Mouse (Mus musculus): ENCODE results near the gene Ly6g6c. TPM values are rescaled to one million over a fixed set of nuclear protein-coding genes. Genes with fewer than 3 reads are reported as not detected.
A peak's percentile ranks its signal among the peaks of the same experiment; 100 is the strongest.

The Ly6g6c gene
- total RNA-seq, 2 experiments from 2014 or later, result not detected

DNA sequence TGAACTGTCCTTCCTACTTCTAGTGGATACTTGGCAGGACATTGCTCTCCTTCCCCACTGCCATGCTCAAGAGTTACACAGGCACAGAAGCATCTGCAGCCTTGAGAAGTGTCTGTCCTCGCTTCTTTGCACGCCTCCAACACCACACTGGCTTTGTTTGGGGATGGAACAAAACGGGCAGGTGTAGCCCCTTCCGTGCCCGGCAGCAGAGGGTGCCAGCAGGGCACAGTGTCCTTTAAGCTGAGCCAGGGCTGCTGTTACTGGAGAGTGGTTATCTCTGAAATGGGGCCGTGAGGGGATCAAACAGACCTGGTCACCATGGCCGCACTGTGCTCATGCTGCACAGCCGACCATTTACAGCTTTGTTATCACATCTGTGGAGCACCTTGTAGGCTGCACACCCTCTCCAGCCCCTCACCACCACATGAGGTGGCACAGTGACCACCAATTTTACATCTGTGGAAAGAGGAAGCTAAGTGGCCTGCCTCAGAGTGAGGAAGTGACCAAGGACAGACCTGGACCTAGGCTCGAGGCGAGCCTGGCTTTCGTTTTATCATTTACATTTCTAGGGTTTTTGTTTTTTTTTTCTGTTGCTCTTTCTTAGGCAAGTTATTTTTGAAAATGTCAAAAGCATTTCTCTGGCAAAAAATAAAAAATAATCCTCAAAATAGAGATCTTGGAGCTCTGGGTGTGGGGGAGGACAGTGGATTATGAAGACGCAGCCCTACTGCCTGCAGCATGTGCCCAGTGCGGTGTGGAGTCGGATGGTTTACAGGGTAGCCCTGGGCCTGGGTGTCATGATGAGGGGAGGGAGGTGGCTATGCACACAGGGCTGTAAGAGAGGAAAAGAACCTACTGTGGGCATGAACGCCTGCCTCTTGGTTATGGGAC lies 29.5 kb downstream of the Ly6g6c start:
- intact Hi-C loops (cut with DNase I), result loop anchor here (5.0 kb wide), 1 partner anchor 77 kb away; the partner anchor contains the start of gene Vwa7
- no peak for DNase-seq (ENCODE audit: extremely low spot score in 1 of 2, low spot score in 2 of 2)

DNA sequence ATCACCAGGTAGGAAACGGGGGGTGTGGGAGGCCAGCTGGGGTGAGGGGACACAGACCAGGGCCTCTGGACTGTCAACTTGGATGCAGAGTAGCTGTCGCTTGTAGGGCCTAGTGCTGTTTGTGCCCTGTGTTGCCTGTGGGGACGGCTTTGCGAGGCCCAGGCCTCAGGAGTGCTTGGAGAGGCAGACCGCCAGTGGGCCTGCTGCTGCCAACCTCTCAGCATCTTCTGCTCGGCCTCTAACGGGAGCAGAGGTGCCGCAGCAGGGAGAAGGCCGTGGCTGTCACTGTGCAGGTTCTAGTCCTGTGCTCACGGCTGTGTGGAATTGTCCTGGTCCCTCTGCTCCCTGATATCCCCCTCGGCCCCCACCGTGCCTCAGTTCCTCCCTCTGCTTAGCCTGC lies 31.4 kb downstream of the Ly6g6c start:
- intact Hi-C loops (cut with DNase I), result loop anchor here (5.0 kb wide), 1 partner anchor 79 kb away; the partner anchor contains the start of gene Vwa7
- DNase-seq (ENCODE audit: extremely low spot score in 1 of 2, low spot score in 2 of 2), result no peak

DNA sequence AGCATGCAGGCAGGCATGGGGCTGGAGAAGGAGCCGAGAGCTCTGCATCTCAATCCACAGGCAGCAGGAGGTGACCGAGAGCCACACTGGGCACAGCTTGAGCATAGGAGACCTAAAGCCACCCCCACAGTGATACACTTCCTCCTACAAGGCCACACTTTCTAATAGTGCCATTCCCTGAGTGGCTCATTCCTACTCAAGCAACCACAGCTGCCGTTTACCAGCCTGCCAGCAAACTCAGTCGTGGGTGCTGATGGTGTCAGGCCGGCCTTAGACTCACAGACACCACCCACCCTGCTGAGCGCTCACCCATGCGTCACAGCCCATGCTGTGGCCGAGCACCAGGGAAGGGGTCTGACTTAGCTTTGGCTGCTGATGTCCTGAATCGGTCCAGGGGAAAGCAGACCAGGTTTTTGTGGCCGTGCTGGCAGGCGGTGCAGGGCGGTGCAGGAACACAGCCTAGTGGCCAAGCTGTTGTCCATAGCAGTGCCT lies 32.0 kb downstream of the Ly6g6c start:
- intact Hi-C loops (cut with DNase I), result loop anchor here (5.0 kb wide), 1 partner anchor 80 kb away; the partner anchor contains the start of gene Vwa7
- DNase-seq (ENCODE audit: extremely low spot score in 1 of 2, low spot score in 2 of 2), result peak in 1 of 2 experiments; percentile 45

DNA sequence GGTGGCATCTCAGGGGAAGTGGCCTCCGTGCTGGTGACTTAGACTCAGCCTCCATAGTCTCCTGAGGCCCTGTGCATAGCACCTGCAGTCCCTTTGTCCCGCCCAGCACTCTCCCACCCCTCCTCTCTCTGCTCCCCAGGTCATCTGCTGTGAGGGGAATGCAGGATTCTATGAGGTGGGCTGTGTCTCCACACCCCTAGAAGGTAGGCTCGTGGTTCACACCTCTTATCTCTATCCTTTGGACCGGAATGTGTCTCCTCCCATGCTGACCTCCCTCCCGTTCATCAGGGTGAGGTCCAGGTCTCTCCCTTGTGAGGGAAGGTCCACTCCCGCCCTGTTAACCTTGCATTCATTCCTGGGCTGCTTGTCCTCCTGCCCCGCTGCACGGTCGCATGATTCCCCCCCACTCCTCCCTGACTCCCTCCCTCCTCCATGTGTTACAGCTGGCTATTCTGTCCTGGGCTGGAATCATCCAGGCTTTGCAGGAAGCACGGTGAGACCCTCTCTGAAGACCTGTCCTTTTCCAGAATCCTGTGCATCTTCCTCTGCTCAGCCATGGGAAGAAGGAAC lies 35.1 kb downstream of the Ly6g6c start:
- no peak for DNase-seq (ENCODE audit: extremely low spot score in 1 of 2, low spot score in 2 of 2)
- intact Hi-C loops (cut with DNase I), result no loop called here

DNA sequence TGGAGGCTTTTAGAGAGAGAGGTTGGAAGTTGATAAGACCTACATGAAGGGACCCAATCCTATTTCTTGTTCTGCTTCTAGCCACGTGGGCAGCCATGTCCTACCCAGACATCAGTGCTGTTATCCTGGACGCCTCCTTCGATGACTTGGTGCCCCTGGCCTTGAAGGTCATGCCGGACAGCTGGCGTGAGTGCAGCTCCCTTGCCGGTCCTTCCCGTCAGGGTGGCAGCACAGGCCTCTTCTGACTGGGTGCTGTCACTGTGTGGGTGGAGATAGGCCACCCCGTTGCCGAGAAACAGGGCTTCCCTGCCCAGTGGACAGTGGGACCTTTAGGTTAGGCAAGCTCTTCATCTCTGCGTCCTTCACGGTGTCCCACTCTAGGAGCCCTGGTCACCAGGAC lies 36.0 kb downstream of the Ly6g6c start:
- DNase-seq (ENCODE audit: extremely low spot score in 1 of 2, low spot score in 2 of 2), result no peak
- intact Hi-C loops (cut with DNase I), result no loop called here

DNA sequence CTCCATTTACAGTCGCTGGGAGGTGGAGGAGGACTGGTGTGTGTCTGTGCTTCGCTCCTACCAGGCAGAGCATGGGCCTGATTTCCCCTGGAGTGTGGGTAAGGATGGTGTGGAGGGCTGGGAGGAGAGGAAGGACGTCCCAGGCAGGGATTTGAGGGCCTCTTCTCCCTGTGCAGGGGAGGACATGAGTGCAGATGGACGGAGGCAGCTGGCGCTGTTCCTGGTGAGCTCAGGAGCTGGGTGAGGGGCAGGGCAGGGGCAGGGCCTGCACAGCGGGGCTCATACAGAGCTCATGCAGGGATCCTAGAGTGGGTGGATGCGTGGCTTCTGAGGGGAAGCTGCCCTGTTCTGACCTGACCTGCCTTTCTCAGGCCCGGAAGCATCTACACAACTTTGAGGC lies 37.1 kb downstream of the Ly6g6c start:
- DNase-seq (ENCODE audit: extremely low spot score in 1 of 2, low spot score in 2 of 2), result no peak
- intact Hi-C loops (cut with DNase I), result no loop called here

DNA sequence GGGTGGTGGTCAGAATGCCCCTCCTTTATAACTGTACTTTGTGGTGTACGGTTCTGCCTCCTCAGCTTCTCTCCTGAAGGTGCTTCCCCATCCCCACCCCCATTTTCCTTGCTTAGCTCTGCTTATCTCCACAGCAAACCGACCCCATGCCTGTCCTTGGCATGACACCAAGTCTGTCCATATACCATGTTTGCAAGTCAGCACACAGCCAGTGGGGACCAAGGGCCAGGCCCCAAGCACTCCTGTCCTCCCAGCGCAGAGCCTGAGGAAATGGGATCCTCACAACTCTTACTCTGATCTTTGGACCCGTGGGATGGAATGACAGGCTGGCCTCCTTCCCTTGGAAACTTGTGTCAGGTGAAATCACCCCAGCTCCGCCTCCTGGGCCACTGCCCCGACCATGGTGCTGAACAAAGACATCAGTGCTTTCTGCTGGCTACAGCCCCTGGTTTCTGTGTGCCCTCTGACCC lies 38.1 kb downstream of the Ly6g6c start:
- intact Hi-C loops (cut with DNase I), result no loop called here

DNA sequence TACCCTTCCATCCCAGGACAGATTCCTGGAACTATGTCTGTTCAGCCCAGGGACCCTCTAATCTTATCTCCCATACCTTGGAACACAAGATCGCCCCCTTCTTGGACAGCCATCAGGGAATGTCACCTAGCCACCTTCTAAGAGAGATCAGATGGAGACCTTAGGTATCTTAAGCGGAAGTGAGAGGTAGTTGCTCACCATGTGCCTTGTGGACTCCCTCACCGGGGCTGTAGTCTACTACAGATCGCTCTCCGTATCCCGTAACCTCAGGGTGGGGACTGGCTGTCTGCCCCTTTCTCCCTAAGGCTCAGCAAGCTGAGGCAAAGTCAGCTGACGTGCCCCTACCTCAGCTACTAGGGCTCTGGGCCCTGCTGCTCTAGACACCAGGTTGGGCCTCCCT lies 38.9 kb downstream of the Ly6g6c start:
- intact Hi-C loops (cut with DNase I), result no loop called here
- DNase-seq (ENCODE audit: extremely low spot score in 1 of 2, low spot score in 2 of 2), result no peak

More for the DNA sequence above, 38.1 kb downstream of the Ly6g6c start:
- no peak for DNase-seq (ENCODE audit: extremely low spot score in 1 of 2, low spot score in 2 of 2)

DNA sequence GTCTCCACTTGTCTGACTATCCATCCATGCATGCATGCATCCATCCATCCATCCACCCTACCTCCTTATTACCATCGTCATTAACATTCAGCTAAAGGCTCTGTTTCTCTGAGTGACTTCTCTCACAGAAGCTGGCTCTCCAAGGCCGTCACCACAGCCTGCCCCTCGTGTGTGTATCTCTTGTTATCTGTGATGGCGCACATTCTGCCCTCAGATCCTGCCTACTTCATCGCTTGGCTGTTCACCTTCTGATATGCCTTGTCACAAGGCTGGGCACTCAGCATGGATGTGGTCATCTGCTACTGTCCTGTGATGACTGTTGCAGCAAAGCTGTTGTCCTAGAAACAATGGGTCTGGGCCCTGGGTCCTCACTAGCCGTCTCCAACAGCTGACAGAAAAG lies 39.6 kb downstream of the Ly6g6c start:
- intact Hi-C loops (cut with DNase I), result loop anchor here (5.0 kb wide), 1 partner anchor 82 kb away; no protein-coding TSS in a partner anchor
- DNase-seq (ENCODE audit: extremely low spot score in 1 of 2, low spot score in 2 of 2), result no peak

DNA sequence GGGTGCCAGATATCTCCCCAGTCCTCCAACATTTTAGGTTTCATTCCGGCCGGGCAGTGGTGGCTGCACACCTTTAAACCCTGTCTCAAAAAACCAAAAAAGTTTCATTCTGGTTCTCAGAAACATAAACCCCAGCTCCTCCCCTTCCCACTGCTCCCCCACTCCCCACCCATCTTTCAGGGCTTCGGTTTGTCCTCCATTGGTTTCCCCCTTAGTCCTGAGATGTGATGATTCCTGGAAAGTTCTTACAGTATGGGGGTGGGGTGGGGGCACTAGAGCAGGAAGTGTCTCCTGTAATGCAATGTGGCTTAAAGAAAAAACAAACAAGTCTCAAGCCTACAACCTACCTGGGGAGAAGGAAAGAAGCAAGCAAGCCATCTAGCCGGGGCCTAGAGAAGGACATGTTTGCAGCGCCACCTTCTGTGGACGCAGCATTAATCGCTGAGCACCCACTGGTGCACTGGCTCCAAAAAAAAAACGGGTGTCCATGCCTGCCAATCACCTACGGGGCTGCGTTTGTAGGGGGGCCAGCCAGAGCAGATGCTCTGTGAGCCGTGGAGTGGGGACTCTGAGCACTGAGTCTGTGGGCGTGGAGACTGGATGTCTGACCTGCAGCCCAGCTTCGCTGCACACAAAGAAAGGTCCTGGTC lies 40.7 kb downstream of the Ly6g6c start:
- no peak for DNase-seq (ENCODE audit: extremely low spot score in 1 of 2, low spot score in 2 of 2)
- intact Hi-C loops (cut with DNase I), result loop anchor here (5.0 kb wide), 1 partner anchor 84 kb away; no protein-coding TSS in a partner anchor

DNA sequence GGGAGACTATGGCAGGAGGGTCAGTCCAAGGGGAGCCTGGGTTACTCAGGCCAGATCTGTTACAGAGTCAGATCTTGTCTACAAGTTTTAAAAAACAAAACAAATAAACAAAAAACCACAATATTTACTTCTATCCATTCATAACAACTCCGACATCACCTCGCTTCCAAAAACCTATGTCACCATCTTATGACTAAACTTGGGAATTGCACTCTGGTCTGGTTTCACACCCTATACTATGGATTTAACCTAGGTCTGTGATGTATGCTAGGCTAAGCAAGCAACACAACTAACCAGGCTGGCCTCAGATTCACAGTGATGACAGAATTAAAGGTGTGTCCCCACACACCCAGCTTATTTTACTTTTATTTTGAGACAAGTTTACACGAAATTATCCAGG lies 41.3 kb downstream of the Ly6g6c start:
- DNase-seq (ENCODE audit: extremely low spot score in 1 of 2, low spot score in 2 of 2), result no peak
- intact Hi-C loops (cut with DNase I), result loop anchor here (5.0 kb wide), 1 partner anchor 84 kb away; no protein-coding TSS in a partner anchor

DNA sequence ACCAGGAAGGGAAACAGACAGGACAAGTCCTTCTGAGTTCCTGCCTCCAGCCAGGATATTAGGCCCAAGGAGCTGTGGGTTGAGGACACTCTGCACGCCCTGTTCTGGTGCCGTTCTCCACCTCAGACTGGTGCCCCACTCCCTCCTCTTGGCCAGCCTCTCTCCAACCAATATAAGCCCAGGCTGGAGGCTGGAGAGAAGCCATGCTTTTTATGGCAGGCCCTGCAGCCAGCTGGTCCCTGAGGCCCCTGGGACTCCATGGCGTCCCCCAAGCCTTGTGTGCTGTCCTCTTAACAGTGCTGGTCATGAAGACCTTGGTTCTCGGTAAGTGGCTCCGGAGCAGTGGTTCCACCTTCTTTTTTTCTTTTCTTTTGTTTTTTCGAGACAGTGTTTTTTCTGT lies 42.9 kb downstream of the Ly6g6c start, which contains the start of gene Ly6g5c:
Ly6g5c (plus strand) TSS at position 183 of the 400 bp plus-strand sequence.
- DNase-seq (ENCODE audit: extremely low spot score in 1 of 2, low spot score in 2 of 2), result no peak
- intact Hi-C loops (cut with DNase I), result loop anchor here (5.0 kb wide), 1 partner anchor 86 kb away; no protein-coding TSS in a partner anchor

DNA sequence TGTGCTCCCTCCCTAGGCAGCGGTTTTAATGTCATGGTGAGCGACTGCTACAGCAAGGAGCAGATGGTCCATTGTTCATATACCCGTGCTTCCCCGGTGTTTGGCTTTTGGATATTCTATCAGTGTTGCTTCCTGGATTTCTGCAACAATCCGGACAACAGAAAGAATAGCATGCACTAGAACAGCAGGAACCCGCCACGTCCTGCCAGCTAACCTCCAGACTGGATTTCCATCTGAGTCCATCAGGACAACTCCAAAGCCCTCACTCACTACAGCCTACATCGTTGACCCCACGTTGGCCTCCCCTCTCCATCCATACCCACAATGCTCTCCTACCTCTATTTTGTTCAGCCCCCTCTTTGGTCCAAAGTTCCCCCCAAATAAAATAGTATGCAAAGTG lies 46.6 kb downstream of the Ly6g6c start:
- intact Hi-C loops (cut with DNase I), result no loop called here
- no peak for DNase-seq (ENCODE audit: extremely low spot score in 1 of 2, low spot score in 2 of 2)

DNA sequence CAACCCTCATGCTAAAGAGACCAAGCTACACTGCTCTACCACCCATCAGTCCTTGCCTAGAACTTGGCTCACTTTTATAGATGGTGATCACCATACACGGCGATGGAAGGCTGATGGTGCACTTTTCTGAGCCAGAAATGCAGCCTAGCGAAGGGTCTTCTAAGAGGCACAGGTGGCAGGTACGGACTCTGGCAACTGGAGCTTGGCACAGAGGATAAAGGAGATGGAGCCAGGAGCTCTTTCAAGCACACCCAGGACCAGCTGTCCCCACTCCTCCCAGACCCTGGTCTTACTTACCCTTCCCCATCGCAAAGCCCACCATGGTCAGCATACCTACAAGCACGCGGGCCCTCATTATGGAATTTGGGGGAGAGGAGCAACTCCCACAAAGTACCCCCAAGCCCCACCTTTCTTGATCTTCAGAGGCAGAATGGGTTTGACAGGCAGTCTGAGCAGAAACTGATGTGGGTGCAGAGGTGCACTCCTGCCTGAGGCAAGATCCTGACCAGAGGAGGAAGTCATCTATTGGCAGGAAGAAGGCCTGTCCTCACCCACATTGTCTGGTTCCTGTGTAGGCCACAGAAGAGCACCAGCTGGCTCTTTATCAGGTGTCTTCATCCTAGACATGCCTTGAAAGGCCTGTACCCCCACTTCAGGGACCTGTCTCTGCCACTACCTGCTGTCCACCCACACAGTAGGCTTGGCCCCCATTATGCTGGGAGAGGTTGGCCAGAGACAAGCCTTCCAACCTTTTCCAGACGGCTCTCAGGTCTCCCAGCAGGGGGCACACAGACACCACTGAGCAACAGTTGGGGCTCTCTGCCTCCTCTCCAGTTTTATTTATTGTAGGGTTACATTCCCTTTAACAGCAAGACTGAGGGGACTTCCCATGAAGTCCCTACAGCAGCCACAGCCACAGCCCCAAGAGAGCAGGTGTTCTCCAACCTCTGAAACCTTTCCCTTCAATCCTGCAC lies 50.1 kb downstream of the Ly6g6c start, which contains the start of gene Ly6g5b:
Ly6g5b (minus strand) TSS at position 383 of the 974 bp plus-strand sequence.
- no peak for DNase-seq (ENCODE audit: extremely low spot score in 1 of 2, low spot score in 2 of 2)
- intact Hi-C loops (cut with DNase I), result loop anchor here (5.0 kb wide), 1 partner anchor 98 kb away; the partner anchor contains the start of gene Vwa7

All from left cerebral cortex, postnatal 10 days (tissue).